Mouse (Mus musculus) heart, adult 18-20 months (tissue): ENCODE data around the gene Mapkapk2. TPM values are rescaled to one million over a fixed set of nuclear protein-coding genes. Genes with fewer than 3 reads are reported as not detected.
A peak's percentile ranks its signal among the peaks of the same experiment; 100 is the strongest.

Experiments
- DNase-seq, 2 experiments: peaks; one replicate each; pipeline ENCODE4 v3.0.0; 2021 to 2022; ENCODE audit warnings: mixed read lengths in 1 of 2
- total RNA-seq, 2 experiments: library from RNA; stranded (reverse); gene quantifications; 2 replicates each; pipeline ENCODE4 v1.2.3; 2021

Gene Mapkapk2
- total RNA-seq, 2 experiments from 2014 or later = 311 to 318 TPM

- no peak for DNase-seq
Measured at GRCm38 (mm10) chr1:131083122-131083521, 14.5 kb downstream of the Mapkapk2 start.

GRCm38 (mm10) chr1:131080686-131081085 lies 16.9 kb downstream of the Mapkapk2 start:
- no peak for DNase-seq

- no peak for DNase-seq
Measured at GRCm38 (mm10) chr1:131079762-131080161, 17.9 kb downstream of the Mapkapk2 start.

GRCm38 (mm10) chr1:131078761-131079330 lies 18.8 kb downstream of the Mapkapk2 start:
- DNase-seq = peak in 1 of 2 experiments; percentile 49

- DNase-seq = no peak
Measured at GRCm38 (mm10) chr1:131075098-131075791, 22.4 kb downstream of the Mapkapk2 start.

GRCm38 (mm10) chr1:131074524-131074938 lies 23.1 kb downstream of the Mapkapk2 start:
- peak in 1 of 2 experiments; percentile 53 for DNase-seq

- DNase-seq = no peak
Measured at GRCm38 (mm10) chr1:131072376-131072990, 25.1 kb downstream of the Mapkapk2 start.

- no peak for DNase-seq
Measured at GRCm38 (mm10) chr1:131069010-131069409, 28.6 kb downstream of the Mapkapk2 start.

- DNase-seq = no peak
Measured at GRCm38 (mm10) chr1:131068011-131068727, 29.5 kb downstream of the Mapkapk2 start.

- no peak for DNase-seq
Measured at GRCm38 (mm10) chr1:131064202-131064601, 33.4 kb downstream of the Mapkapk2 start.

- DNase-seq = peak; percentile 54
Measured at GRCm38 (mm10) chr1:131062821-131063220, 34.8 kb downstream of the Mapkapk2 start.

- DNase-seq = no peak
Measured at GRCm38 (mm10) chr1:131061740-131062254, 35.8 kb downstream of the Mapkapk2 start.

- DNase-seq = peak in 1 of 2 experiments; percentile 78
Measured at GRCm38 (mm10) chr1:131060290-131061253, 37.1 kb downstream of the Mapkapk2 start.

- DNase-seq = no peak
Measured at GRCm38 (mm10) chr1:131059841-131060240, 37.8 kb downstream of the Mapkapk2 start.

GRCm38 (mm10) chr1:131059411-131059810 lies 38.2 kb downstream of the Mapkapk2 start:
- DNase-seq = no peak

- peak in 1 of 2 experiments; percentile 15 for DNase-seq
Measured at GRCm38 (mm10) chr1:131058431-131058830, 39.2 kb downstream of the Mapkapk2 start.

GRCm38 (mm10) chr1:131054251-131054650 lies 43.4 kb downstream of the Mapkapk2 start:
- DNase-seq = peak in 1 of 2 experiments; percentile 8

GRCm38 (mm10) chr1:131053656-131054055 lies 44.0 kb downstream of the Mapkapk2 start:
- DNase-seq = peak in 1 of 2 experiments; percentile 15

GRCm38 (mm10) chr1:131053239-131053638 lies 44.4 kb downstream of the Mapkapk2 start:
- peak; percentile 71 to 75 for DNase-seq

GRCm38 (mm10) chr1:131051073-131051472 lies 46.6 kb downstream of the Mapkapk2 start:
- peak in 1 of 2 experiments; percentile 16 for DNase-seq

- DNase-seq = no peak
Measured at GRCm38 (mm10) chr1:131050617-131051016, 47.0 kb downstream of the Mapkapk2 start.
